Mouse (Mus musculus): ENCODE data around the gene Clic4. TPM values are rescaled to one million over a fixed set of nuclear protein-coding genes. Genes with fewer than 3 reads are reported as not detected.
A peak's percentile ranks its signal among the peaks of the same experiment; 100 is the strongest.

Clic4 gene
- polyA plus RNA-seq, 1 experiment = 50.2 TPM

GRCm38 (mm10) chr4:135169096-135169495 lies 103.5 kb downstream of the Clic4 start:
- Histone ChIP-seq H3K36me3 (ENCODE audit: control insufficient read depth, insufficient read depth, low read length) (no peaks in the 10 kb centered on the region), H3K27me3 (ENCODE audit: control insufficient read depth, insufficient read depth, low read length) (no peaks in the 10 kb centered on the region), H3K4me1 (replicated peaks; ENCODE audit: control insufficient read depth, insufficient read depth, low read length) (peaks cover 18% of the 10 kb centered on the region; the same call in 1 of the 2 replicates), H3K4me3 (ENCODE audit: control insufficient read depth, insufficient read depth, low read length) (no peak overlapping the region), H3K27ac (ENCODE audit: control insufficient read depth, insufficient read depth, low read length) (no peak overlapping the region)
- 89% methylated on average over 10 of the region's 10 CpGs for WGBS
- DNase-seq = no peak
- TF ChIP-seq CTCF (IDR thresholded peaks at IDR 0.05; ENCODE audit: borderline replicate concordance, control insufficient read depth, extremely low read depth, insufficient read depth, low read length, poor library complexity) (no peak), POLR2A (IDR thresholded peaks at IDR 0.05; ENCODE audit: control insufficient read depth, extremely low read depth, insufficient read depth, low read length, poor library complexity) (no peak)

DNA sequence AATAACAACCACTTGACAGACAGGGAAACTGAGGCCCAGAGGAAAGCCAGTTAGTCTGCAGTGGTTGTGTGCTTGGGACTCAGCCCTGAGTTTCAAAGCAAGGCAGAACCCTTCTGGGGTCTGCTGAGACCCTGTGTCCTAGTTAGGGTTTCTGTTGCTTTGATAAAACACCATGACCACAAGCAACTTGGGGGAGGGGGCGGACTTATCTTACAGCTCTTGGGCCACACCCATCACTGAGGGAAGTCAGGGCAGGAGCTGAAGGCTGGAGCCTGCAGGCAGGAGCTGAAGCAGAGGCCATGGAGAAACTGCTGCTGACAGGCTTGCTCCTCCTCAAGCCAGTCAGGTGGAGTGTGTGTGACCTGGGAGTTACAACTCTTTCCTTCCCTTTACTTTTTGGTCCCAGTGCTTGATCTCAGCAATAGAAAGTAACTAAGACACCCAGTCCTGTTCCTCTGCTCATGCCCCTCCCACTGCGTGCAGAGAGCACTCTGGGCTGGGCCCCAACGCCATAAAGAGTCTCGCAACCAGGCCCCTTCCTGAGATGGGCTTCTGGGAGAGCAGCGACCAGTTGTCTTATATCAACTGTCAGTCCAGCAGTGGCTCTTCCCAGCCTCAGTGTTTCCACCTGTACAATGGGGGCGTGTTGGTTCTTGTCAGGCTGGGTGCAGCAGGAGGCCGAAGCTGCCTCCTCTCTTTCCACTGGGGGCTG lies 104.6 kb downstream of the Clic4 start:
- TF ChIP-seq CTCF (IDR thresholded peaks at IDR 0.05; ENCODE audit: borderline replicate concordance, control insufficient read depth, extremely low read depth, insufficient read depth, low read length, poor library complexity) (no peak), POLR2A (IDR thresholded peaks at IDR 0.05; ENCODE audit: control insufficient read depth, extremely low read depth, insufficient read depth, low read length, poor library complexity) (no peak)

DNA sequence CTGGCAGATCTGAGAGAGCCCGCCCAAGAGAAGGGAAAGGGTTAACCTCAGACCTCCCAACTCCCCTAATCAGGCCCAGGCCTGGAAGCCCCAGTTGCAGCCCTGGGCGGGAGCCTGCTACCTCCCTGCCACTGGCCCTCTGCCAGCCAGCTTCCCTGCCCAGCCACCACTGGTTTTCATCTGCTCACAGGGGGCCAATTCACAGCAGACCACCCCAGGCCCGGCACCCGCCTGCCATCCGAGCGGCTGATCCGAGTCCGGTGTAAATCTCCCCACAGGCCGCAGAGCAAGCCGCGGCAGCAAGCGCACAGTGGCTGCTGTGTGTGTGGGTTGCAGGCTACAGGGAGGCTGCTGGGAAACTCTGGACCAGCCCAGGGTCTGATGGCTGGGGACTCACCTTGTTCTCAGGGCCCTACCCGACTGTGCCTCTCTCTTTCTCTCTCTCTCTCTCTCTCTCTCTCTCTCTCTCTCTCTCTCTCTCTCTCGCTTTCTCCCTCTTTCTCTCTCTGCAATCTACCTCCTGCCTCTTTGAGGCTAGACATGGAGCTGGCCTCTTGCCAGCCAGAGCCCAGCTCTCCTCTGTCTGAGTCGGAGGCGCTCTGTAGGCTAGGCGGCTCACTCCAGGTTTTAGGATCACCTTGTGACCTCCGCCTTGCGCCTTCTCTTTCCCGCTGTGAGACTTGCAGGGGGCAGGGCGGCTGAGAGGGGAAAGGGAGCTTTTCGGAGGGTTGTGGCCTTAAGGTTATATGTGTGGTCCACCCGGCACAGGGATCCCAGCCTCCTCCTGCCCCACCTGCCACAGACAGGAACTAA lies 106.0 kb downstream of the Clic4 start:
- Histone ChIP-seq H3K4me1 (replicated peaks; ENCODE audit: control insufficient read depth, insufficient read depth, low read length) (peaks cover 18% of the 10 kb centered on the region; the same call in 1 of the 2 replicates), H3K4me3 (ENCODE audit: control insufficient read depth, insufficient read depth, low read length) (no peak overlapping the region), H3K27me3 (ENCODE audit: control insufficient read depth, insufficient read depth, low read length) (no peaks in the 10 kb centered on the region), H3K27ac (ENCODE audit: control insufficient read depth, insufficient read depth, low read length) (no peak overlapping the region), H3K36me3 (ENCODE audit: control insufficient read depth, insufficient read depth, low read length) (no peaks in the 10 kb centered on the region)
- DNase-seq = no peak
- TF ChIP-seq POLR2A (IDR thresholded peaks at IDR 0.05; ENCODE audit: control insufficient read depth, extremely low read depth, insufficient read depth, low read length, poor library complexity) (no peak), CTCF (IDR thresholded peaks at IDR 0.05; ENCODE audit: borderline replicate concordance, control insufficient read depth, extremely low read depth, insufficient read depth, low read length, poor library complexity) (no peak)
- 91% methylated on average over 23 of the region's 23 CpGs for whole genome bisulfite sequencing

More for the DNA sequence above, 104.6 kb downstream of the Clic4 start:
- Histone ChIP-seq H3K4me1 (replicated peaks; ENCODE audit: control insufficient read depth, insufficient read depth, low read length) (peaks cover 18% of the 10 kb centered on the region; the same call in 1 of the 2 replicates), H3K27me3 (ENCODE audit: control insufficient read depth, insufficient read depth, low read length) (no peaks in the 10 kb centered on the region), H3K4me3 (ENCODE audit: control insufficient read depth, insufficient read depth, low read length) (no peak overlapping the region), H3K27ac (ENCODE audit: control insufficient read depth, insufficient read depth, low read length) (no peak overlapping the region), H3K36me3 (ENCODE audit: control insufficient read depth, insufficient read depth, low read length) (no peaks in the 10 kb centered on the region)
- no peak for DNase-seq
- WGBS = 95% methylated on average over 7 of the region's 7 CpGs

DNA sequence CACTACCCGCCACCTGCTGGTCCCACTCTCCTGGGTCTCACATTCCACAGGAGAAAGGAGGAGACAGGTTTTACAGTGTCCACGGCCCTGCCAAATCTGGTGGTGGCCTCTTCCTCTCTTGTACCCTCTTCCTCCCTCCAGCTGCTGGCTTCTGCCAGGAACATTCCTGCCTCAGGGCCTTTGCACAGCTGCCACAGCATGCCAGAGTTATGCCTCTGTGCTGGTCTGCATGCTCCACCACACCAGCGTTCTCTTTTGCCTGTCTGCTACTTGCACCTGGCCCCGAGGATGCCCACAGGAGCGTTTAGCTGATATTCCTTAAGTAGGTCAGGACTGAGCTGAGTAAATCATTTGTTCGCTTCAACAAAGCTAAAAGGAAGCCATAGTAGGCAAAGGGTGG lies 106.9 kb downstream of the Clic4 start:
- no peaks in the 10 kb centered on the region for H3K27me3 ChIP-seq (ENCODE audit: control insufficient read depth, insufficient read depth, low read length)
- no peaks in the 10 kb centered on the region for H3K36me3 ChIP-seq (ENCODE audit: control insufficient read depth, insufficient read depth, low read length)
- H3K4me3 ChIP-seq (ENCODE audit: control insufficient read depth, insufficient read depth, low read length) = no peak overlapping the region
- peak; percentile 49 for DNase-seq
- no peak overlapping the region for H3K27ac ChIP-seq (ENCODE audit: control insufficient read depth, insufficient read depth, low read length)
- peaks cover 18% of the 10 kb centered on the region; the same call in 1 of the 2 replicates for H3K4me1 ChIP-seq (replicated peaks; ENCODE audit: control insufficient read depth, insufficient read depth, low read length)
- WGBS = 74% methylated on average over 6 of the region's 6 CpGs
- TF ChIP-seq POLR2A (IDR thresholded peaks at IDR 0.05; ENCODE audit: control insufficient read depth, extremely low read depth, insufficient read depth, low read length, poor library complexity) = no peak
- TF ChIP-seq CTCF (IDR thresholded peaks at IDR 0.05; ENCODE audit: borderline replicate concordance, control insufficient read depth, extremely low read depth, insufficient read depth, low read length, poor library complexity) = no peak

Other genes starting within 250 kb of the Clic4 start
- gene Runx3, start 152.2 kb downstream of the Clic4 start, polyA plus RNA-seq (2012; rRNA removed) = 24.6 and 34.2 TPM in 2 replicates
- gene Srrm1, start 80.5 kb upstream of the Clic4 start, polyA plus RNA-seq (2012; rRNA removed) = 41.0 and 50.0 TPM in 2 replicates
- gene Ncmap, start 125.4 kb upstream of the Clic4 start, polyA plus RNA-seq (2012; rRNA removed) = 0.96 and 2.0 TPM in 2 replicates
- 20.0 and 21.9 TPM in 2 replicates for gene Rcan3, start 161.0 kb upstream of the Clic4 start, polyA plus RNA-seq (2012; rRNA removed)
- gene Stpg1, start 222.0 kb upstream of the Clic4 start, polyA plus RNA-seq (2012; rRNA removed) = 0.18 and 0.35 TPM in 2 replicates
- gene Nipal3, start 222.2 kb upstream of the Clic4 start, polyA plus RNA-seq (2012; rRNA removed) = 38.7 and 41.4 TPM in 2 replicates

Measured in thymus, adult 2 months (tissue).